Mouse (Mus musculus) frontal cortex, postnatal 10 days (tissue): ENCODE data around the gene Gpr33.

Experiments
- DNase-seq, 2 experiments: peaks; one replicate each; pipeline ENCODE4 v3.0.0; 2022; ENCODE audit warnings: low spot score in 2 of 2, mixed read lengths in 1 of 2

Gene Gpr33

GRCm38 (mm10) chr12:52027963-52028362 lies at the start of gene Gpr33:
Gpr33 (minus strand) TSS chr12:52028063.
- DNase-seq: no peak

GRCm38 (mm10) chr12:52049324-52049723 lies 21.5 kb upstream of the Gpr33 start:
- DNase-seq: no peak

GRCm38 (mm10) chr12:52046371-52046770 lies 18.5 kb upstream of the Gpr33 start:
- no peak for DNase-seq

- DNase-seq: no peak
Measured at GRCm38 (mm10) chr12:52042818-52043336, 15.0 kb upstream of the Gpr33 start.

GRCm38 (mm10) chr12:52038352-52038751 lies 10.5 kb upstream of the Gpr33 start:
- DNase-seq: no peak

- no peak for DNase-seq
Measured at GRCm38 (mm10) chr12:52034956-52035355, 7.1 kb upstream of the Gpr33 start.

- DNase-seq: no peak
Measured at GRCm38 (mm10) chr12:52032276-52032675, 4.4 kb upstream of the Gpr33 start.

- no peak for DNase-seq
Measured at GRCm38 (mm10) chr12:52014494-52015029, 13.3 kb downstream of the Gpr33 start.

GRCm38 (mm10) chr12:52014044-52014443 lies 13.8 kb downstream of the Gpr33 start:
- no peak for DNase-seq

GRCm38 (mm10) chr12:52013274-52013673 lies 14.6 kb downstream of the Gpr33 start:
- no peak for DNase-seq

- DNase-seq: no peak
Measured at GRCm38 (mm10) chr12:52012159-52012558, 15.7 kb downstream of the Gpr33 start.

- DNase-seq: no peak
Measured at GRCm38 (mm10) chr12:52010630-52010961, 17.3 kb downstream of the Gpr33 start.

GRCm38 (mm10) chr12:52009928-52010629 lies 17.8 kb downstream of the Gpr33 start:
- no peak for DNase-seq

GRCm38 (mm10) chr12:52006633-52006994 lies 21.2 kb downstream of the Gpr33 start:
- no peak for DNase-seq

- peak; percentile 89 to 93 for DNase-seq
Measured at GRCm38 (mm10) chr12:52005877-52006632, 21.8 kb downstream of the Gpr33 start, which contains the start of gene Dtd2. Dtd2 (minus strand) TSS chr12:52006501.

- DNase-seq: no peak
Measured at GRCm38 (mm10) chr12:52002746-52003145, 25.1 kb downstream of the Gpr33 start.

GRCm38 (mm10) chr12:52001544-52001943 lies 26.3 kb downstream of the Gpr33 start:
- DNase-seq: peak; percentile 36 to 40

GRCm38 (mm10) chr12:51998366-51998932 lies 29.4 kb downstream of the Gpr33 start:
- no peak for DNase-seq

GRCm38 (mm10) chr12:51995738-51996536 lies 31.9 kb downstream of the Gpr33 start:
- DNase-seq: no peak

- no peak for DNase-seq
Measured at GRCm38 (mm10) chr12:51990629-51991028, 37.2 kb downstream of the Gpr33 start.

- DNase-seq: no peak
Measured at GRCm38 (mm10) chr12:51988536-51988935, 39.3 kb downstream of the Gpr33 start.

- DNase-seq: no peak
Measured at GRCm38 (mm10) chr12:51985826-51986225, 42.0 kb downstream of the Gpr33 start.
